In the genomic region with DNA sequence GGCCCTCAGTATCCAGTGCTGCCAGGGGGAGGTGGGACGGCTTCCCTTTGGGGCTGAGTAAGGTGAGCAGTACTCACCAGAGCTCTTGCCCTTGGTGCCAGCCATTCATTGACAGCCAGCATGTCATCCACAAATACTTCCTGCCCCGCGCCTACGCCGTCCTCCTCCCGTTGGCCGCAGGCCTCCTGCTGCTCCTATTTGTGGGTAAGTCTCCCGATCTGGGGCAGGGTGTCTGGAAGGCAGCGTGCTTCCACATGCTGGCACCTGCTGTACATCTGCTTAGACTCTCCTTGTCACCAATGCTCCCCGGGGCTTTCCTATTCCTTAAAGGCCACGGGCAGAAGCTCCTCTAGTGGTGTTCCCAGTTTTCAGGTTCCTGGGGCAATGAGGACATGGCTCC, we compare ENCODE assay signal across 14 mouse cellular contexts. TPM values are rescaled to one million over a fixed set of nuclear protein-coding genes. Genes with fewer than 3 reads are reported as not detected.
DNase-seq lines count a peak whose midpoint lies in the region; ATAC-seq and TF ChIP-seq lines count a peak whose summit lies in the region.
"Had no signal": no experiment of that assay in that cellular context is flagged by ENCODE, and none has a peak within 500 bp of the region (broad histone marks: within the 10 kb centered on the region; RNA-seq: fewer than 3 reads in every experiment).

No protein-coding gene starts in this region.

- H3K9ac ChIP-seq in forebrain, embryonic 12.5 days = no peak overlapping the region
- no peak overlapping the region for H3K9ac ChIP-seq in forebrain, postnatal 0 days
- no peak overlapping the region for H3K9ac ChIP-seq in stomach, embryonic 15.5 days
- H3K9ac ChIP-seq in stomach, postnatal 0 days (ENCODE audit: low read length) = no peak overlapping the region
- H3K9ac ChIP-seq in liver, embryonic 13.5 days = peak overlapping the region; percentile 87; the same call in 1 of the 2 replicates
- H3K9ac ChIP-seq in heart, adult 2 months (ENCODE audit: low read depth, low read length) = no peak overlapping the region

- ATAC-seq in forebrain, embryonic 12.5 days (ENCODE audit: low FRiP score) = no peak
- no peak for ATAC-seq in forebrain, postnatal 0 days
- no peak for ATAC-seq in stomach, embryonic 15.5 days (ENCODE audit: insufficient read depth, low FRiP score, low read depth)
- no peak for ATAC-seq in stomach, postnatal 0 days (ENCODE audit: low FRiP score, low TSS enrichment)
- ATAC-seq in liver, embryonic 13.5 days (ENCODE audit: low read depth) = no peak
- ATAC-seq in monocyte, adult 5-6 weeks (replicated peaks; ENCODE audit: insufficient number of reproducible peaks, low FRiP score, low TSS enrichment, poor library complexity, severe bottlenecking) = no peak

- peaks cover 13% of the 10 kb centered on the region for H3K27me3 ChIP-seq in forebrain, embryonic 12.5 days
- H3K27me3 ChIP-seq in forebrain, postnatal 0 days (ENCODE audit: insufficient read depth, low read length) = no peaks in the 10 kb centered on the region
- peaks cover 4% of the 10 kb centered on the region; the same call in 1 of the 2 replicates for H3K27me3 ChIP-seq in stomach, embryonic 15.5 days (replicated peaks)
- no peaks in the 10 kb centered on the region for H3K27me3 ChIP-seq in stomach, postnatal 0 days (ENCODE audit: control insufficient read depth, insufficient read depth, low read length)
- H3K27me3 ChIP-seq in liver, embryonic 13.5 days = peaks cover 21% of the 10 kb centered on the region
- no peaks in the 10 kb centered on the region for H3K27me3 ChIP-seq in heart, adult 2 months (ENCODE audit: control insufficient read depth, insufficient read depth, low read length)

- H3K27ac ChIP-seq in forebrain, embryonic 12.5 days = no peak overlapping the region
- no peak overlapping the region for H3K27ac ChIP-seq in forebrain, postnatal 0 days (ENCODE audit: low read depth, low read length)
- H3K27ac ChIP-seq in stomach, embryonic 15.5 days = no peak overlapping the region
- H3K27ac ChIP-seq in stomach, postnatal 0 days (replicated peaks) = no peak overlapping the region
- no peak overlapping the region for H3K27ac ChIP-seq in liver, embryonic 13.5 days
- H3K27ac ChIP-seq in heart, adult 2 months = no peak overlapping the region
- H3K27ac ChIP-seq: embryonic facial prominence, embryonic 12.5 days had no signal

- no peak for TF ChIP-seq POLR2A in heart, adult 2 months (IDR thresholded peaks at IDR 0.05; ENCODE audit: insufficient read depth, low read depth, low read length)

- peaks cover 15% of the 10 kb centered on the region for H3K36me3 ChIP-seq in forebrain, embryonic 12.5 days (replicated peaks)
- peaks cover 20% of the 10 kb centered on the region for H3K36me3 ChIP-seq in forebrain, postnatal 0 days (ENCODE audit: insufficient read depth)
- H3K36me3 ChIP-seq in stomach, embryonic 15.5 days = peaks cover 21% of the 10 kb centered on the region
- peaks cover 15% of the 10 kb centered on the region for H3K36me3 ChIP-seq in stomach, postnatal 0 days (ENCODE audit: control insufficient read depth, insufficient read depth, low read length)
- H3K36me3 ChIP-seq in liver, embryonic 13.5 days = peaks cover 27% of the 10 kb centered on the region
- H3K36me3 ChIP-seq in heart, adult 2 months (ENCODE audit: control insufficient read depth, insufficient read depth, low read length) = no peaks in the 10 kb centered on the region

- no peak for TF ChIP-seq EP300 in stomach, postnatal 0 days (optimal IDR thresholded peaks at IDR 0.05)
- no peak for TF ChIP-seq EP300 in heart, adult 2 months (IDR thresholded peaks at IDR 0.05; ENCODE audit: insufficient read depth, low read depth, low read length)

- H3K9me3 ChIP-seq in forebrain, embryonic 12.5 days = no peaks in the 10 kb centered on the region
- no peaks in the 10 kb centered on the region for H3K9me3 ChIP-seq in forebrain, postnatal 0 days (ENCODE audit: low read length)
- no peaks in the 10 kb centered on the region for H3K9me3 ChIP-seq in stomach, embryonic 15.5 days
- no peaks in the 10 kb centered on the region for H3K9me3 ChIP-seq in stomach, postnatal 0 days (ENCODE audit: control insufficient read depth, low read length)
- H3K9me3 ChIP-seq in liver, embryonic 13.5 days (replicated peaks) = no peaks in the 10 kb centered on the region
- H3K9me3 ChIP-seq: embryonic facial prominence, embryonic 12.5 days; heart, embryonic 10.5 days had no signal

- no peak overlapping the region for H3K4me3 ChIP-seq in forebrain, embryonic 12.5 days (replicated peaks)
- H3K4me3 ChIP-seq in forebrain, postnatal 0 days (ENCODE audit: low read depth, low read length) = no peak overlapping the region
- 0 out of 2 replicates have a peak overlapping the region, but pooled peaks have one; percentile 85 for H3K4me3 ChIP-seq in stomach, embryonic 15.5 days (replicated peaks)
- H3K4me3 ChIP-seq in stomach, postnatal 0 days (ENCODE audit: low read depth, low read length) = no peak overlapping the region
- peak overlapping the region; percentile 90 for H3K4me3 ChIP-seq in liver, embryonic 13.5 days (replicated peaks)
- no peak overlapping the region for H3K4me3 ChIP-seq in heart, adult 2 months

- no peak for TF ChIP-seq CTCF in forebrain, postnatal 0 days (IDR thresholded peaks at IDR 0.05; ENCODE audit: low read depth)
- TF ChIP-seq CTCF in stomach, postnatal 0 days (IDR thresholded peaks at IDR 0.05; ENCODE audit: low read depth) = no peak
- TF ChIP-seq CTCF in heart, adult 2 months (IDR thresholded peaks at IDR 0.05) = no peak

- intact Hi-C loops in heart, adult 2 months (cut with DNase I) = loop anchor here (5.0 kb wide), 1 partner anchor 185 kb away; a partner anchor contains a TSS

- H3K4me1 ChIP-seq in forebrain, embryonic 12.5 days = peaks cover 18% of the 10 kb centered on the region
- peaks cover 7% of the 10 kb centered on the region for H3K4me1 ChIP-seq in forebrain, postnatal 0 days (ENCODE audit: insufficient read depth)
- H3K4me1 ChIP-seq in stomach, embryonic 15.5 days = peaks cover 22% of the 10 kb centered on the region
- H3K4me1 ChIP-seq in stomach, postnatal 0 days (replicated peaks; ENCODE audit: control insufficient read depth, insufficient read depth) = 0 out of 2 replicates have a peak, but pooled peaks cover 4% of the 10 kb centered on the region
- peaks cover 34% of the 10 kb centered on the region for H3K4me1 ChIP-seq in liver, embryonic 13.5 days (replicated peaks)
- H3K4me1 ChIP-seq in heart, adult 2 months (ENCODE audit: control insufficient read depth, insufficient read depth, low read length) = no peaks in the 10 kb centered on the region

- 96% methylated on average over 11 of the region's 11 CpGs for WGBS in forebrain, embryonic 12.5 days
- 95% methylated on average over 11 of the region's 11 CpGs for whole genome bisulfite sequencing in forebrain, postnatal 0 days
- WGBS in stomach, embryonic 15.5 days = 89% methylated on average over 11 of the region's 11 CpGs
- WGBS in stomach, postnatal 0 days = 89% methylated on average over 11 of the region's 11 CpGs
- WGBS in liver, embryonic 13.5 days (ENCODE audit: insufficient replicate concordance) = 86% methylated on average over 11 of the region's 11 CpGs
- 84% methylated on average over 11 of the region's 11 CpGs for WGBS in heart, adult 2 months

- no peaks in the 10 kb centered on the region for H3K79me2 ChIP-seq in heart, adult 2 months (replicated peaks; ENCODE audit: control insufficient read depth, insufficient read depth, low read length)

- no peak for DNase-seq in forebrain, postnatal 0 days
- no peak for DNase-seq in stomach, postnatal 0 days (ENCODE audit: low spot score)
- no peak for DNase-seq in liver, embryonic 13.5 days
- no peak for DNase-seq in gastrocnemius, adult 8-10 months (ENCODE audit: low spot score in 2 of 2)
- DNase-seq in heart, adult 2 months = no peak
- DNase-seq: adrenal gland, postnatal 14 days; lung, postnatal 4 days; right cerebral cortex, postnatal 25 days had no signal

- H3K4me2 ChIP-seq in forebrain, embryonic 12.5 days = peak overlapping the region; percentile 97; the same call in 1 of the 2 replicates
- no peak overlapping the region for H3K4me2 ChIP-seq in forebrain, postnatal 0 days (ENCODE audit: low read depth)
- peak overlapping the region; percentile 86 for H3K4me2 ChIP-seq in stomach, embryonic 15.5 days
- no peak overlapping the region for H3K4me2 ChIP-seq in stomach, postnatal 0 days (replicated peaks; ENCODE audit: low read depth)
- H3K4me2 ChIP-seq in liver, embryonic 13.5 days = peak overlapping the region; percentile 87

RNA-seq across cellular contexts. Expression of a gene that starts 1.5 kb away (rescaled TPM):
- polyA plus RNA-seq in forebrain, embryonic 12.5 days (2016; fragmentation: Nextera tagmentation; extraction: Ambion mirVana) = 106 and 110 TPM in 2 replicates
- total RNA-seq in forebrain, postnatal 0 days (2014; rRNA removed) = 59.2 and 60.5 TPM in 2 replicates
- 142 and 152 TPM in 2 replicates for polyA plus RNA-seq in forebrain, postnatal 0 days (2015; fragmentation: Nextera tagmentation; extraction: Ambion mirVana)
- polyA plus RNA-seq in stomach, embryonic 15.5 days (2015; fragmentation: Nextera tagmentation; extraction: Ambion mirVana) = 109 and 112 TPM in 2 replicates
- 87.5 and 91.8 TPM in 2 replicates for polyA plus RNA-seq in stomach, postnatal 0 days (2015; fragmentation: Nextera tagmentation; extraction: Ambion mirVana)
- polyA plus RNA-seq in liver, embryonic 13.5 days (2015; fragmentation: Nextera tagmentation; extraction: Ambion mirVana) = 60.4 and 64.2 TPM in 2 replicates
- 10 to 100 TPM in 3 of 4 experiments, 1 to 10 TPM in 1; 9.2 to 15.0 (median 10.6) TPM for total RNA-seq in gastrocnemius, adult 8-10 months (2022)
- total RNA-seq in heart, adult 2 months (2021) = 10 to 100 TPM; 17.4 to 18.0 TPM
- polyA plus RNA-seq in heart, adult 2 months (2012; rRNA removed) = 65.3 and 69.2 TPM in 2 replicates
- 17.1 to 48.6 TPM (median 38.2 TPM) in 3 replicates for total RNA-seq in monocyte, adult 5-6 weeks (2017)

RNA-seq across cellular contexts. Expression of a gene that starts 2.4 kb away (rescaled TPM):
- polyA plus RNA-seq in forebrain, embryonic 12.5 days (2016; fragmentation: Nextera tagmentation; extraction: Ambion mirVana) = 2.6 and 3.1 TPM in 2 replicates
- total RNA-seq in forebrain, postnatal 0 days (2014; rRNA removed) = 6.4 and 11.8 TPM in 2 replicates
- polyA plus RNA-seq in forebrain, postnatal 0 days (2015; fragmentation: Nextera tagmentation; extraction: Ambion mirVana) = 5.6 and 8.2 TPM in 2 replicates
- 0.36 and 0.61 TPM in 2 replicates for polyA plus RNA-seq in stomach, embryonic 15.5 days (2015; fragmentation: Nextera tagmentation; extraction: Ambion mirVana)
- 0.08 and 0.18 TPM in 2 replicates for polyA plus RNA-seq in stomach, postnatal 0 days (2015; fragmentation: Nextera tagmentation; extraction: Ambion mirVana)
- 0.10 TPM in 1 of 2 replicates, not detected in the other for polyA plus RNA-seq in liver, embryonic 13.5 days (2015; fragmentation: Nextera tagmentation; extraction: Ambion mirVana)
- not detected for total RNA-seq in gastrocnemius, adult 8-10 months (2022)
- total RNA-seq in heart, adult 2 months (2021) = not detected
- 0.25 TPM in 1 of 2 replicates, not detected in the other for polyA plus RNA-seq in heart, adult 2 months (2012; rRNA removed)
- total RNA-seq in monocyte, adult 5-6 weeks (2017) = 2.5 TPM in 1 of 3 replicates, not detected in the others
- total RNA-seq: adrenal gland, postnatal 14 days had no signal

RNA-seq across cellular contexts. Expression of a gene that starts 3.3 kb away (rescaled TPM):
- polyA plus RNA-seq in forebrain, embryonic 12.5 days (2016; fragmentation: Nextera tagmentation; extraction: Ambion mirVana) = 0.19 TPM in 1 of 2 replicates, not detected in the other
- total RNA-seq in forebrain, postnatal 0 days (2014; rRNA removed) = 0.38 and 1.0 TPM in 2 replicates
- 0.26 and 0.45 TPM in 2 replicates for polyA plus RNA-seq in forebrain, postnatal 0 days (2015; fragmentation: Nextera tagmentation; extraction: Ambion mirVana)
- 0.09 and 0.12 TPM in 2 replicates for polyA plus RNA-seq in stomach, embryonic 15.5 days (2015; fragmentation: Nextera tagmentation; extraction: Ambion mirVana)
- polyA plus RNA-seq in stomach, postnatal 0 days (2015; fragmentation: Nextera tagmentation; extraction: Ambion mirVana) = not detected in 2 replicates
- polyA plus RNA-seq in liver, embryonic 13.5 days (2015; fragmentation: Nextera tagmentation; extraction: Ambion mirVana) = not detected in 2 replicates
- total RNA-seq in gastrocnemius, adult 8-10 months (2022) = not detected
- not detected for total RNA-seq in heart, adult 2 months (2021)
- polyA plus RNA-seq in heart, adult 2 months (2012; rRNA removed) = not detected in 2 replicates
- total RNA-seq in monocyte, adult 5-6 weeks (2017) = not detected in 3 replicates
- total RNA-seq: adrenal gland, postnatal 14 days; neutrophil, adult 5-6 weeks had no signal

RNA-seq across cellular contexts. Expression of a gene that starts 14.7 kb away (rescaled TPM):
- 15.1 and 17.0 TPM in 2 replicates for polyA plus RNA-seq in forebrain, embryonic 12.5 days (2016; fragmentation: Nextera tagmentation; extraction: Ambion mirVana)
- 32.4 and 35.5 TPM in 2 replicates for total RNA-seq in forebrain, postnatal 0 days (2014; rRNA removed)
- 31.3 and 33.2 TPM in 2 replicates for polyA plus RNA-seq in forebrain, postnatal 0 days (2015; fragmentation: Nextera tagmentation; extraction: Ambion mirVana)
- 18.3 and 20.3 TPM in 2 replicates for polyA plus RNA-seq in stomach, embryonic 15.5 days (2015; fragmentation: Nextera tagmentation; extraction: Ambion mirVana)
- polyA plus RNA-seq in stomach, postnatal 0 days (2015; fragmentation: Nextera tagmentation; extraction: Ambion mirVana) = 7.4 and 7.7 TPM in 2 replicates
- 13.5 and 14.1 TPM in 2 replicates for polyA plus RNA-seq in liver, embryonic 13.5 days (2015; fragmentation: Nextera tagmentation; extraction: Ambion mirVana)
- total RNA-seq in gastrocnemius, adult 8-10 months (2022) = 10 to 100 TPM; 11.4 to 15.5 (median 13.8) TPM
- 10 to 100 TPM; 16.2 to 17.8 TPM for total RNA-seq in heart, adult 2 months (2021)
- polyA plus RNA-seq in heart, adult 2 months (2012; rRNA removed) = 25.2 and 28.6 TPM in 2 replicates
- 18.7 to 29.4 TPM (median 21.7 TPM) in 3 replicates for total RNA-seq in monocyte, adult 5-6 weeks (2017)

RNA-seq across cellular contexts. Expression of a gene that starts 27.3 kb away (rescaled TPM):
- polyA plus RNA-seq in forebrain, embryonic 12.5 days (2016; fragmentation: Nextera tagmentation; extraction: Ambion mirVana) = 11.6 and 11.7 TPM in 2 replicates
- 65.3 and 72.9 TPM in 2 replicates for total RNA-seq in forebrain, postnatal 0 days (2014; rRNA removed)
- 34.8 and 42.3 TPM in 2 replicates for polyA plus RNA-seq in forebrain, postnatal 0 days (2015; fragmentation: Nextera tagmentation; extraction: Ambion mirVana)
- 17.4 and 19.7 TPM in 2 replicates for polyA plus RNA-seq in stomach, embryonic 15.5 days (2015; fragmentation: Nextera tagmentation; extraction: Ambion mirVana)
- 9.1 and 11.3 TPM in 2 replicates for polyA plus RNA-seq in stomach, postnatal 0 days (2015; fragmentation: Nextera tagmentation; extraction: Ambion mirVana)
- 10.0 and 12.8 TPM in 2 replicates for polyA plus RNA-seq in liver, embryonic 13.5 days (2015; fragmentation: Nextera tagmentation; extraction: Ambion mirVana)
- 10 to 100 TPM; 48.6 to 61.3 (median 54.9) TPM for total RNA-seq in gastrocnemius, adult 8-10 months (2022)
- total RNA-seq in heart, adult 2 months (2021) = 100 to 1,000 TPM; 107 to 125 TPM
- 129 and 174 TPM in 2 replicates for polyA plus RNA-seq in heart, adult 2 months (2012; rRNA removed)
- 4.8 to 11.1 TPM (median 10.5 TPM) in 3 replicates for total RNA-seq in monocyte, adult 5-6 weeks (2017)

Comparison
In these comparisons a context has a peak if more than half of its experiments do, and no peak if none do; other contexts are left out.
1. H3K4me2 ChIP-seq: peak in forebrain, embryonic 12.5 days (single experiment), stomach, embryonic 15.5 days (single experiment) and liver, embryonic 13.5 days (single experiment); none in forebrain, postnatal 0 days (single experiment) and stomach, postnatal 0 days (single experiment).
2. H3K4me3 ChIP-seq: peak in stomach, embryonic 15.5 days (single experiment) and liver, embryonic 13.5 days (single experiment); none in forebrain, embryonic 12.5 days (single experiment), forebrain, postnatal 0 days (single experiment), stomach, postnatal 0 days (single experiment) and heart, adult 2 months (single experiment).